Mouse (Mus musculus) ES-E14 (cell line): ENCODE results near the gene Cdh13. TPM values are rescaled to one million over a fixed set of nuclear protein-coding genes. Genes with fewer than 3 reads are reported as not detected.

Experiments
- DNase-seq: peaks from one replicate; pipeline ENCODE4 v3.0.0-alpha.2; 2013; ENCODE audit warnings: low read depth, low spot score
- H3K27ac ChIP-seq: 2 replicates; pipeline ENCODE4 v1.5.1; 2012; ENCODE audit warnings: low read depth, mild to moderate bottlenecking, low read length, moderate library complexity, mixed read lengths; ENCODE audit not compliant: poor library complexity, insufficient read depth, severe bottlenecking
- H3K36me3 ChIP-seq: 2 replicates; pipeline ENCODE4 v1.6.1; 2012; ENCODE audit warnings: mild to moderate bottlenecking, low read length, moderate library complexity, mixed read lengths; ENCODE audit not compliant: control insufficient read depth, poor library complexity, insufficient read depth, severe bottlenecking
- H3K4me1 ChIP-seq, 2 experiments: fragments of 150-350 bp in 1 of 2; sonication (generic) in 1 of 2; 2 replicates each; pipeline ENCODE4 v1.6.1; 2012; ENCODE audit warnings: low read length in 2 of 2, mild to moderate bottlenecking in 1 of 2, mixed read lengths in 1 of 2; ENCODE audit not compliant: control insufficient read depth in 2 of 2, insufficient read depth in 2 of 2, poor library complexity in 1 of 2
- H3K4me3 ChIP-seq, 2 experiments: fragments of 150-350 bp in 1 of 2; sonication (generic) in 1 of 2; 2 replicates each; pipeline ENCODE4 v1.5.1; 2012; ENCODE audit warnings: low read length in 2 of 2, low read depth in 1 of 2, mild to moderate bottlenecking in 1 of 2, mixed read lengths in 1 of 2; ENCODE audit not compliant: insufficient read depth in 1 of 2, poor library complexity in 1 of 2, severe bottlenecking in 1 of 2
- H3K9ac ChIP-seq: 2 replicates; pipeline ENCODE4 v1.6.1; 2012; ENCODE audit warnings: low read depth, mild to moderate bottlenecking, low read length, mixed read lengths; ENCODE audit not compliant: poor library complexity, insufficient read depth, severe bottlenecking
- H3K9me3 ChIP-seq: fragments of 150-350 bp; sonication (generic); 2 replicates; pipeline ENCODE4 v1.6.1; 2012; ENCODE audit warnings: low read depth, mild to moderate bottlenecking, low read length; ENCODE audit not compliant: control insufficient read depth, insufficient read depth
- CHD2 ChIP-seq: IDR thresholded peaks from 2 replicates; pipeline ENCODE4 v1.6.1; 2014; ENCODE audit warnings: mild to moderate bottlenecking, low read depth, low read length, inconsistent platforms
- HCFC1 ChIP-seq: IDR thresholded peaks from 2 replicates; pipeline ENCODE4 v1.6.1; 2012; ENCODE audit warnings: low read length, inconsistent platforms, borderline replicate concordance; ENCODE audit not compliant: insufficient read depth
- MAFK ChIP-seq: IDR thresholded peaks from 2 replicates; pipeline ENCODE4 v1.6.1; 2014; ENCODE audit warnings: mild to moderate bottlenecking, low read depth, low read length, inconsistent platforms; ENCODE audit not compliant: insufficient read depth
- ZC3H11A ChIP-seq: IDR thresholded peaks from 2 replicates; pipeline ENCODE4 v1.6.1; 2012; ENCODE audit warnings: low read depth, mild to moderate bottlenecking, inconsistent platforms, low read length, borderline replicate concordance
- ZNF384 ChIP-seq: IDR thresholded peaks from 2 replicates; pipeline ENCODE4 v1.6.1; 2012; ENCODE audit warnings: low read depth, low read length, inconsistent platforms
- in situ Hi-C, 2 experiments: fragments of 600-800 bp; cut with MboI; formaldehyde crosslinking; loops; one replicate each; pipeline ENCODE4 v1.15.1; 2025; ENCODE audit warnings: low sequenced_read_pairs in 2 of 2, inconsistent platforms in 1 of 2; ENCODE audit not compliant: unreplicated experiment in 2 of 2
- total RNA-seq: library from RNA; depleted of rRNA; stranded (reverse); fragments of 300-350 nt; gene quantifications from 2 replicates; pipeline ENCODE4 v1.2.3, GENCODE M21; 2012

Cdh13 gene
- total RNA-seq, 1 experiment = 1.3 TPM

- in situ Hi-C loops = no loop called here
- Histone ChIP-seq H3K4me1 (peaks cover 0 to 21% of the 10 kb centered on the region in 2 experiments; a peak in 2 of 4 replicates), H3K27ac (no peak overlapping the region), H3K9ac (no peak overlapping the region), H3K9me3 (no peaks in the 10 kb centered on the region), H3K36me3 (no peaks in the 10 kb centered on the region), H3K4me3 (no peak overlapping the region)
- TF ChIP-seq HCFC1 (no peak), ZC3H11A (no peak), MAFK (no peak), CHD2 (no peak), ZNF384 (no peak)
- no peak for DNase-seq
Observed at GRCm38 (mm10) chr8:118517071-118517470, 233.5 kb downstream of the Cdh13 start.

DNA sequence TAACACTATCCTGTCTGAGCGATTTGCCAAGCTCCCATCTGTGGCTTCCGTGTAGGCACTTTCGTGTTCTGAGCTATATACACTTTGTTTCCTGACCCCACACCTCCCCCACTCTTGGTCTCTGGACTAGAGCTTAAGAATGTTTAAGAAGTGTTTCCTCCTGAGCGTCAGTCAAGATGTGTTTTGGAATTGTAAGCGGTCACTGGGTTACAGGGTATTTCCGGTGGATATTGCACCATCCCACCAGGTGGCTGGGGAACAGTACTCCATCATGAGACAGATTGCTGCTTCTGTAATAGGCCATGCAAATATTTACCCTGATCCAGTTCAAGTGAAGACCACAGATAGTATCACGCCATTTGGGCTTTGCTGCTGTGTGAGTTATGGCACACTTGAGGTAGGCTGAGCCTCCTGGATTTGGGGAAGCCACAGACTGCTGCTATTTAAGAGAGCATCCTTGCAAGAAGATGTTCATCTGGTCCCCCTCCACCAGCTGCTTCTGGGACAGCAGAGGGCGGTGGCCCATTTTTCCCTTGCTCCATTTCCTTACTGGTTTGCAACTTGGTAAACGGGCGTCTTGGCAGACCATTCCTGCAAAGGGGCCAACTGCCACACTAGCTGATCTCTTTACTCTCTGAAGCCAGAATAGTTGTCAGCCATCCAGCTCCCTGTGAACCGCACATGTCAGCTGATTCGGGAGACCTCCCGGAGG is 234.7 kb downstream of the Cdh13 start:
- Histone ChIP-seq H3K9ac (no peak overlapping the region), H3K4me3 (no peak overlapping the region), H3K4me1 (peaks cover 0 to 21% of the 10 kb centered on the region in 2 experiments; a peak in 2 of 4 replicates), H3K9me3 (no peaks in the 10 kb centered on the region), H3K36me3 (no peaks in the 10 kb centered on the region), H3K27ac (no peak overlapping the region)
- DNase-seq = no peak
- no peak for TF ChIP-seq MAFK
- TF ChIP-seq HCFC1 = no peak
- TF ChIP-seq ZNF384 = no peak
- TF ChIP-seq CHD2 = no peak
- no peak for TF ChIP-seq ZC3H11A
- in situ Hi-C loops = no loop called here

DNA sequence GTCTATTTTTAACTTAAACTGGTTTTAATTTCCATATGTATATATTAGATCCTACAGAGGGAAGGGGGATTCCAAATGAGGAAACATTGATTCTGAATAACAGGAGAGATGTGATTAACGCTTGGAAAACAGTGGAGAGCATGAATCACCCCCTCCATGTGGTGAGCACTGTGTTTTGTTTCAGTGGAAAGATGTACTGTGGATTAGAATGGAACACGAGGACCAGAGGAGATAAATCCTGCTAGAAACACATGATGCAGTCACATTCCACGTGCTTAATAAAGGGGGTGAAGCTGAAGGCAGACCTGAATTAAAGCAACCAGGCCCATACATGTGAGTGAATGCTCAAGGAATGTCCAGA is 235.2 kb downstream of the Cdh13 start:
- no peak for DNase-seq
- Histone ChIP-seq H3K4me3 (no peak overlapping the region), H3K36me3 (no peaks in the 10 kb centered on the region), H3K9me3 (no peaks in the 10 kb centered on the region), H3K9ac (no peak overlapping the region), H3K4me1 (peaks cover 0 to 26% of the 10 kb centered on the region in 2 experiments; a peak in 2 of 4 replicates), H3K27ac (no peak overlapping the region)
- no peak for TF ChIP-seq ZNF384
- no peak for TF ChIP-seq MAFK
- no peak for TF ChIP-seq ZC3H11A
- TF ChIP-seq CHD2 = no peak
- no peak for TF ChIP-seq HCFC1
- in situ Hi-C loops = no loop called here

- H3K27ac ChIP-seq = no peak overlapping the region
- no peak overlapping the region for H3K4me3 ChIP-seq
- peak; percentile 55 for DNase-seq
- H3K9ac ChIP-seq = no peak overlapping the region
- TF ChIP-seq ZNF384 = no peak
- TF ChIP-seq MAFK = no peak
- TF ChIP-seq HCFC1 = no peak
- no peak for TF ChIP-seq ZC3H11A
- no peak for TF ChIP-seq CHD2
- no peaks in the 10 kb centered on the region for H3K36me3 ChIP-seq
- peaks cover 2 to 7% of the 10 kb centered on the region in 2 experiments; a peak in 1 of 4 replicates for H3K4me1 ChIP-seq
- in situ Hi-C loops = no loop called here
- H3K9me3 ChIP-seq = no peaks in the 10 kb centered on the region
Observed at GRCm38 (mm10) chr8:118523922-118524321, 240.4 kb downstream of the Cdh13 start.
